Mouse (Mus musculus) C2C12 (cell line): ENCODE data around the gene Wwox.

Source experiments
- CEBPB ChIP-seq: IDR thresholded peaks from one replicate; pipeline ENCODE4 v1.6.1; 2011; ENCODE audit warnings: low read depth, mild to moderate bottlenecking, control low read depth, moderate library complexity
- CTCF ChIP-seq: IDR thresholded peaks from one replicate; pipeline ENCODE4 v1.5.1; 2011; ENCODE audit not compliant: control insufficient read depth, insufficient read depth, insufficient read length
- MAX ChIP-seq: IDR thresholded peaks from one replicate; pipeline ENCODE4 v1.6.1; 2011; ENCODE audit warnings: mild to moderate bottlenecking, control low read depth
- MYOG ChIP-seq: IDR thresholded peaks from one replicate; pipeline ENCODE4 v1.6.1; 2011; ENCODE audit not compliant: control insufficient read depth, insufficient read length; ENCODE audit errors: extremely low read depth

GRCm38 (mm10) chr8:114591296-114592280, 152.1 kb downstream of the Wwox start:
- TF ChIP-seq CTCF (no peak), MYOG (no peak), MAX (no peak), CEBPB (no peak)
